Mouse (Mus musculus): Measurements from ENCODE around the gene Lrrc36. TPM values are rescaled to one million over a fixed set of nuclear protein-coding genes. Genes with fewer than 3 reads are reported as not detected.

Gene Lrrc36
- polyA plus RNA-seq, 1 experiment from 2014 or later, result 0.11 TPM

DNA sequence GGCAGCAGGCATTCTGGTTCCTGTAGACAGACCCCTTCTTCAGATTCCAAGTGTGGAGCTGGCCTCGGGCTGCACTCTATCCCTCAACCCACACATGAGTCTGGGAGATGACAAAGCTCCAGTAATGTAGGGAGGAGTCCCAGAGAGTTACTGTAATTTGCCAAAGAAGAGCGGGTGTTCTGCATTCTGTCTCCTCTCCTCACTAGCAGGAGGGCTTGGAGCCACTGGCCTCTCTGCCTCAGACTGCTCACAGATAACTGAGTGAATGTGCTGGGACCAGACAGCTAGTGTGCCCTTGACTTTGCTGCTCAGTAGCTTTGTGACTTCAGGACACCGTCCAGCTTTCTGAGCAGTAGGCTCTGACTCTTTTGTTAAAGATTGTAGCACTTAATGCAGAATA, 64.4 kb downstream of the Lrrc36 start:
- no peak overlapping the region for H3K4me2 ChIP-seq (ENCODE audit: low read depth, low read length)
- no peak overlapping the region for H3K27ac ChIP-seq (ENCODE audit: low read depth)
- ATAC-seq (no peak), DNase-seq (no peak)
- H3K27me3 ChIP-seq (ENCODE audit: insufficient read depth, low read length), result peaks cover 20% of the 10 kb centered on the region; the same call in 1 of the 2 replicates
- H3K4me3 ChIP-seq (ENCODE audit: low read depth, low read length), result no peak overlapping the region
- peaks cover 10% of the 10 kb centered on the region for H3K4me1 ChIP-seq (ENCODE audit: insufficient read depth)
- WGBS (ENCODE audit: insufficient replicate concordance), result 73% methylated on average over 3 of the region's 3 CpGs
- no peaks in the 10 kb centered on the region for H3K36me3 ChIP-seq (replicated peaks; ENCODE audit: insufficient read depth, low read length)
- TF ChIP-seq EP300 (IDR thresholded peaks at IDR 0.05; ENCODE audit: low read depth) (no peak), CTCF (IDR thresholded peaks at IDR 0.05; ENCODE audit: low read depth) (no peak)
- no peak overlapping the region for H3K9ac ChIP-seq (replicated peaks)
- H3K9me3 ChIP-seq (ENCODE audit: low read length), result no peaks in the 10 kb centered on the region

DNA sequence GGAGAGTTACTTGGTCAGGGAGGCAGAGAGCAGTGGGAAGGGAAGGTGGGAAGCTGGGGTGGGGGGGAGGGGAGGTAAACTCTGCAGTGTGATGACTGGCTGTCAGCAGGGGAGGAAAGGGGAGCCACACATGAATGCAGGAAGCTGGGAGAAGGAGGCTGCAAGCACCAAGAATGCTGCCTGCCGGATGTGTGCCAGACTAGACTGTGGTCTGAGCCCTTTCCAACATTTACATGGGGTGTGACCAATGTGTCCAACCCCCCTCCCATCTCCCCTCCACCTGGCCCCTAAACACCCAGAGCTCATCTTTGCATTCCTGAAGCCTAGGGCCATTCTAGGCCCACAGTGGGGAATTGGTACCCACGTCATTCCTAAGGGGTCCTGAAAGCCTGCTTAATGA, 67.6 kb downstream of the Lrrc36 start:
- H3K4me3 ChIP-seq (ENCODE audit: low read depth, low read length), result no peak overlapping the region
- no peaks in the 10 kb centered on the region for H3K27me3 ChIP-seq (ENCODE audit: insufficient read depth, low read length)
- no peak overlapping the region for H3K4me2 ChIP-seq (ENCODE audit: low read depth, low read length)
- H3K9ac ChIP-seq (replicated peaks), result no peak overlapping the region
- no peak for TF ChIP-seq CTCF (IDR thresholded peaks at IDR 0.05; ENCODE audit: low read depth)
- no peak for TF ChIP-seq EP300 (IDR thresholded peaks at IDR 0.05; ENCODE audit: low read depth)
- DNase-seq, result no peak
- H3K27ac ChIP-seq (ENCODE audit: low read depth), result no peak overlapping the region
- H3K9me3 ChIP-seq (ENCODE audit: low read length), result no peaks in the 10 kb centered on the region
- H3K36me3 ChIP-seq (replicated peaks; ENCODE audit: insufficient read depth, low read length), result no peaks in the 10 kb centered on the region
- WGBS (ENCODE audit: insufficient replicate concordance), result 46% methylated on average over 2 of the region's 2 CpGs
- H3K4me1 ChIP-seq (ENCODE audit: insufficient read depth), result no peaks in the 10 kb centered on the region
- no peak for ATAC-seq

DNA sequence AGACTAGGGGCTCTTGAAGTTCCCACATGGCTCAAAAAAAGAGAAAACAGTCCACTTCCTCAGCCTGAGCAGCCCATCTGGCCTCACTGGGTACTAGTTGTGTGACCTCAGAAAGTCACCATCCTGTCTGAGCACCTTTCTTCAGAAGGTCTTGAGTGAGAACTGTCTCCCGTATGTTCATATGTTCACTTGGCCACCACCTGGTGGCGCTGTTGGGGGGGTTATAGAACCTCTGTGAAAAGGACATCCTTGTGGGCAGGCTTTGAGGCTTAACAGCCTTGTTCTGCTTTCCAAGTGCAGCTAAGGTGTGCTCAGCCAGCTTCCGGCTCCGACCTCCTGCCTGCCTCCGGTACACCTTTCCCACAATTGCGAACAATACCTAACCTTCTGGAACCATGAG, 68.1 kb downstream of the Lrrc36 start:
- WGBS (ENCODE audit: insufficient replicate concordance), result 73% methylated on average over 6 of the region's 6 CpGs
- DNase-seq, result peak; percentile 67

DNA sequence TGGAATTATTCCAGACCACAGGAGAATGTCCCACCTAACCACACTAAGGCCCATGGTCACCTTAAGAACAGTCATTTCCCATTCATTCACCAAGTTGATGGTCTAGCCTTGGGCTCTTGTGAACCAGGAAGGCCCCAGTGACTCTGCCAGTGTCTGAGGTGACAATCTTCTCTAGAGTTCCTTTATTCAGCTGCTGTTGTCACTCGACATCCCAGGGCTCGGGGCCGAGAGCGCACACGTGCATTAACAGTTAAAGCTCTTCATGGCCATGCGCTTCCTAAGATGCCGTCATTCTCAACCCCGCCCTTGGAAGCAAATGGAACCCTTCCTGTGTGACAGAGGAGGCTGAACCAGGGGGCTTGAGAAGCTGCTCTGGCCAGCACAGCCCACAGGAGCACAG, 68.8 kb downstream of the Lrrc36 start:
- DNase-seq (no peak), ATAC-seq (no peak)
- Histone ChIP-seq H3K4me3 (ENCODE audit: low read depth, low read length) (no peak overlapping the region), H3K9ac (replicated peaks) (no peak overlapping the region), H3K27ac (ENCODE audit: low read depth) (no peak overlapping the region), H3K27me3 (ENCODE audit: insufficient read depth, low read length) (no peaks in the 10 kb centered on the region), H3K36me3 (replicated peaks; ENCODE audit: insufficient read depth, low read length) (no peaks in the 10 kb centered on the region), H3K9me3 (ENCODE audit: low read length) (no peaks in the 10 kb centered on the region), H3K4me1 (ENCODE audit: insufficient read depth) (no peaks in the 10 kb centered on the region), H3K4me2 (ENCODE audit: low read depth, low read length) (no peak overlapping the region)
- WGBS (ENCODE audit: insufficient replicate concordance), result 92% methylated on average over 8 of the region's 8 CpGs
- TF ChIP-seq CTCF (IDR thresholded peaks at IDR 0.05; ENCODE audit: low read depth), result no peak

More for the DNA sequence above, 68.1 kb downstream of the Lrrc36 start:
- Histone ChIP-seq H3K4me3 (ENCODE audit: low read depth, low read length) (no peak overlapping the region), H3K27ac (ENCODE audit: low read depth) (no peak overlapping the region), H3K4me1 (ENCODE audit: insufficient read depth) (no peaks in the 10 kb centered on the region), H3K4me2 (ENCODE audit: low read depth, low read length) (no peak overlapping the region), H3K9ac (replicated peaks) (no peak overlapping the region), H3K9me3 (ENCODE audit: low read length) (no peaks in the 10 kb centered on the region), H3K36me3 (replicated peaks; ENCODE audit: insufficient read depth, low read length) (no peaks in the 10 kb centered on the region), H3K27me3 (ENCODE audit: insufficient read depth, low read length) (no peaks in the 10 kb centered on the region)
- TF ChIP-seq CTCF (IDR thresholded peaks at IDR 0.05; ENCODE audit: low read depth), result peak; percentile 76
- no peak for TF ChIP-seq EP300 (IDR thresholded peaks at IDR 0.05; ENCODE audit: low read depth)
- no peak for ATAC-seq

DNA sequence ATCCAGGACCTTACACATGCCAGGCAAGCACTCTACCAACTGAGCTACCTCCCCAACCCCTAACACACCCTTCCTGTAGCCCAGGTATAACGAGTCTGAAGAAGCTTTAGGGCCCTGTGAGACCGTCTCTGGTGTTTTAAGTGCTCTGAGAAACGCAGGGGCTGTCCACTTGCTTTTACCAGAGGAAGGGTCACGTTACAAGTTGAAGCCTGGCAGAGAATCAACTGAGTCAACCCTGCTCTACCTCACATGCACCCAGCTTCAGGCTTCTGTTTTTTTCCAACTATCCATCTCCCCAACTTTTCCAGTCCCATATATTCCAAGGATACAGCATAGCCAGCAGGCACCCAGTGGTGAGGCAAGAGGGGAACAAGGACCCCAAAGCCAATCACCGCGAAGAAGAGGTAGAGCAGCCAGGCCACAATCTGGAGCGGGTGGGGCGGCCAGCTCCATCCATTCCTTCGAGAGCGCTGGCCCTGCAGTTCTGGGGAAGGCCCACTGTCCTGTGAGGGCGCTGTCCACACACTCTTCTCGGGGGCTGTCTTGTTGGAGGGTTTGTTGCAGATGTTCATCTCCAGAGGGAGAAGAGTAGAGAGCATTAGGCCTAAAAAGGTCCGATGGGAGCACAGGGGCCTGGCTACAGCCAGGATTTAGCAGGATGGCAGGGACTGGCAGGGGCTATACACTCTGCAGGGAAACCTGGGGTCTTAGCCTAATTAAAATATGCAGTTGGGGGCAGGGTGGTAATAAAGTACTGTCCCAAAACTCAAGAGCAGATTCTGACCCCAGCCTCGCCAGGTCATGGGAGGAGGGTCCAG, 70.0 kb downstream of the Lrrc36 start:
- no peak for ATAC-seq
- DNase-seq, result peak; percentile 42
- WGBS (ENCODE audit: insufficient replicate concordance), result 62% methylated on average over 14 of the region's 14 CpGs

DNA sequence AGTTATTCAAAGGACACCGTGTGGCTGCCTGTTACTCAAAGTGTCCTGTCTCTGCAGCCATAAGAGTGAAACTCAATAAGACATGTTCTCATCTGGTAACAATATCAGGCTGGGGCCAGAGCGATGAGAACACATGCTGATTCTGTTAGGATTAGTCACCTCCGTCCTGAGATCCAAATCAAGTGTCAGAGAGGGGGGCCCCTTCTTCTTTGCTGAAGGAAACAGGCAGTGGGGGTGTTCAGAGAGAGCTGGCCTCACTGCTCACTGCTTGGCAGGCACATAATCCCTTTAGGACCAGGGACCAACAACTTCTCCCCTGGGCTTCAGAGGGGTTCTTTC, 70.6 kb downstream of the Lrrc36 start:
- no peak overlapping the region for H3K9ac ChIP-seq (replicated peaks)
- 71% methylated on average over 3 of the region's 3 CpGs for WGBS (ENCODE audit: insufficient replicate concordance)
- TF ChIP-seq EP300 (IDR thresholded peaks at IDR 0.05; ENCODE audit: low read depth), result no peak
- TF ChIP-seq CTCF (IDR thresholded peaks at IDR 0.05; ENCODE audit: low read depth), result no peak

More for the DNA sequence above, 70.0 kb downstream of the Lrrc36 start:
- Histone ChIP-seq H3K36me3 (replicated peaks; ENCODE audit: insufficient read depth, low read length) (no peaks in the 10 kb centered on the region), H3K27me3 (ENCODE audit: insufficient read depth, low read length) (no peaks in the 10 kb centered on the region), H3K4me2 (ENCODE audit: low read depth, low read length) (no peak overlapping the region), H3K9me3 (ENCODE audit: low read length) (no peaks in the 10 kb centered on the region), H3K4me3 (ENCODE audit: low read depth, low read length) (no peak overlapping the region), H3K9ac (replicated peaks) (no peak overlapping the region), H3K4me1 (ENCODE audit: insufficient read depth) (no peaks in the 10 kb centered on the region), H3K27ac (ENCODE audit: low read depth) (no peak overlapping the region)
- TF ChIP-seq CTCF (IDR thresholded peaks at IDR 0.05; ENCODE audit: low read depth) (peak; percentile 62), EP300 (IDR thresholded peaks at IDR 0.05; ENCODE audit: low read depth) (no peak)

More for the DNA sequence above, 70.6 kb downstream of the Lrrc36 start:
- Histone ChIP-seq H3K4me3 (ENCODE audit: low read depth, low read length) (no peak overlapping the region), H3K4me1 (ENCODE audit: insufficient read depth) (no peaks in the 10 kb centered on the region), H3K27me3 (ENCODE audit: insufficient read depth, low read length) (no peaks in the 10 kb centered on the region), H3K9me3 (ENCODE audit: low read length) (no peaks in the 10 kb centered on the region), H3K4me2 (ENCODE audit: low read depth, low read length) (no peak overlapping the region), H3K36me3 (replicated peaks; ENCODE audit: insufficient read depth, low read length) (no peaks in the 10 kb centered on the region), H3K27ac (ENCODE audit: low read depth) (no peak overlapping the region)
- DNase-seq (no peak), ATAC-seq (no peak)

Measured in liver, postnatal 0 days (tissue).